Mouse (Mus musculus): Measurements from ENCODE around the gene Olfr1497. TPM values are rescaled to one million over a fixed set of nuclear protein-coding genes. Genes with fewer than 3 reads are reported as not detected.
"Not testable (repeated sequence)": the region's sequence is repeated elsewhere in the genome, so short reads cannot be mapped to it uniquely, and the experiment has no call there.

Olfr1497 gene
- polyA plus RNA-seq (2014; fragmentation: Nextera tagmentation; extraction: Ambion mirVana), result not detected in 2 replicates

DNA sequence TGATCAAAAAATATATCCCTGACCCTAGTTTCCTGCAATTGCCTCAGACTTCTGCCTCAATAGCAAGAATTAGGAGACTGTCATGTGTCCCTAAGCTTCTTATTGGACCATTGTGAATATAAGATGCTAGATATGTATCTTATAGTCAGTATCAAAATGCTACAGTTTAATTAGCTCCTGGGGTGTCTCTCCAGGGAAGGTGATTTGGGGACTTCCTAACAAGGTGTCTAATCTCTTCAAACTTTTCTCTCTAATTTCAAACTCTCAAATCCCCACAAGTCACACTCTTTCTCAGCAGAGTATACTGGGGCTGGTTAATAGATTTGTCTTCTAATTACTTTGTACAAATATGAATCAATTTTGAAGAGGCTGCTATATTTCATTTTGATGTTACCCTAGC is at the start of gene Olfr1497:
TSS of gene Olfr1497 (minus strand) at position 101 of the 400 bp plus-strand sequence.
- Histone ChIP-seq H3K4me2 (replicated peaks; ENCODE audit: low read depth, low read length) (no peak within 1 kb of the TSS), H3K4me1 (ENCODE audit: control insufficient read depth, insufficient read depth, low read length) (no peaks in the 10 kb centered on the region), H3K9ac (replicated peaks; ENCODE audit: low read depth, low read length) (no peak within 1 kb of the TSS), H3K9me3 (ENCODE audit: control insufficient read depth, low read depth, low read length) (no peaks in the 10 kb centered on the region), H3K27ac (ENCODE audit: low read length) (no peak within 1 kb of the TSS), H3K27me3 (ENCODE audit: control insufficient read depth, insufficient read depth, low read length) (no peaks in the 10 kb centered on the region), H3K4me3 (ENCODE audit: low read depth, low read length) (no peak within 1 kb of the TSS), H3K36me3 (ENCODE audit: control insufficient read depth, insufficient read depth, low read length) (no peaks in the 10 kb centered on the region)
- no peak for ATAC-seq (ENCODE audit: insufficient number of reproducible peaks, insufficient read depth, low FRiP score, low read depth)

DNA sequence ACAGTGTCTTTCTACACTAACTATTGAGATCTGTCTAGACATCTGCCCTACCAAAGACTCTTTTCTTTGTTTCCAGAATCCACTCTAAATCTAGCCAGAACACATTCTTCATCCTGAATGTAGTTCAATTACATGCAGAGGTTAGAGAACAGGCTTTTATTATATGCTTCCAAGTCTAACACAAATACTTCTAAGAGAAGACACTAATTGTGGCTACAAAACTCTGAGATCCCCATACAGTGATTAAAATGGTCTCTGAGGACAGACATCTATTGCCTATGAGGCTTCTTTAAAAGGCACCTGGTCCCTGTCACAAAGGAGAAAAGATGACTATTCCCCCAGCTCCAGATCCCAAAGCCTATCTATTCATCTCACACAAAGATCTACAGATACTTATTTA is 32.4 kb upstream of the Olfr1497 start, which contains the start of gene Olfr1500:
TSS of gene Olfr1500 (minus strand) at position 101 of the 400 bp plus-strand sequence.
- H3K36me3 ChIP-seq (ENCODE audit: control insufficient read depth, insufficient read depth, low read length), result no peaks in the 10 kb centered on the region
- no peaks in the 10 kb centered on the region for H3K27me3 ChIP-seq (ENCODE audit: control insufficient read depth, insufficient read depth, low read length)
- no peak within 1 kb of the TSS for H3K9ac ChIP-seq (replicated peaks; ENCODE audit: low read depth, low read length)
- H3K9me3 ChIP-seq (ENCODE audit: control insufficient read depth, low read depth, low read length), result no peaks in the 10 kb centered on the region
- H3K4me2 ChIP-seq (replicated peaks; ENCODE audit: low read depth, low read length), result no peak within 1 kb of the TSS
- H3K4me1 ChIP-seq (ENCODE audit: control insufficient read depth, insufficient read depth, low read length), result no peaks in the 10 kb centered on the region
- H3K4me3 ChIP-seq (ENCODE audit: low read depth, low read length), result no peak within 1 kb of the TSS
- H3K27ac ChIP-seq (ENCODE audit: low read length), result no peak within 1 kb of the TSS
- no peak for ATAC-seq (ENCODE audit: insufficient number of reproducible peaks, insufficient read depth, low FRiP score, low read depth)

DNA sequence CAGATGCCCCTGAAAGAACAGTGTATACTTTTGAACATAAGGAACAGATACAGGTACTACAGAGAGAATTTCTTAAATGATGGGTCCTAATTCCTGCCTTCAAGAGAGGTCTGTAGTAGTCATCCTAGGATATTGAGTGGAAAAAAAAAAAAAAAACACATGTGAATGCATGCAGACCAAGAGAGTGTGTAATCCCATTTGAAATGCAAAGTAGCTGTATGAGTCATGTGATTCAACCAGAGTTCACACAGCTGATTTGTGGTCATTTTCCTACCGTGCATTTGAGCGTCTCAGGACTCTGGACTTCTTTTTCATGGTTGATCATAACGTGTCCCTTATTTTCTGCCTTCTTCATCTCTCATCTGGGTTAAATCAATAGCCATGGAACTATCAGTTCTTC is 30.4 kb upstream of the Olfr1497 start:
- H3K4me1 ChIP-seq (ENCODE audit: control insufficient read depth, insufficient read depth, low read length), result no peaks in the 10 kb centered on the region
- no peaks in the 10 kb centered on the region for H3K27me3 ChIP-seq (ENCODE audit: control insufficient read depth, insufficient read depth, low read length)
- no peaks in the 10 kb centered on the region for H3K36me3 ChIP-seq (ENCODE audit: control insufficient read depth, insufficient read depth, low read length)
- no peak overlapping the region for H3K4me3 ChIP-seq (ENCODE audit: low read depth, low read length)
- H3K9ac ChIP-seq (replicated peaks; ENCODE audit: low read depth, low read length), result no peak overlapping the region
- WGBS, result 80% methylated on average over 3 of the region's 3 CpGs
- H3K9me3 ChIP-seq (ENCODE audit: control insufficient read depth, low read depth, low read length), result no peaks in the 10 kb centered on the region
- H3K27ac ChIP-seq (ENCODE audit: low read length), result no peak overlapping the region
- ATAC-seq (ENCODE audit: insufficient number of reproducible peaks, insufficient read depth, low FRiP score, low read depth), result no peak
- no peak overlapping the region for H3K4me2 ChIP-seq (replicated peaks; ENCODE audit: low read depth, low read length)

DNA sequence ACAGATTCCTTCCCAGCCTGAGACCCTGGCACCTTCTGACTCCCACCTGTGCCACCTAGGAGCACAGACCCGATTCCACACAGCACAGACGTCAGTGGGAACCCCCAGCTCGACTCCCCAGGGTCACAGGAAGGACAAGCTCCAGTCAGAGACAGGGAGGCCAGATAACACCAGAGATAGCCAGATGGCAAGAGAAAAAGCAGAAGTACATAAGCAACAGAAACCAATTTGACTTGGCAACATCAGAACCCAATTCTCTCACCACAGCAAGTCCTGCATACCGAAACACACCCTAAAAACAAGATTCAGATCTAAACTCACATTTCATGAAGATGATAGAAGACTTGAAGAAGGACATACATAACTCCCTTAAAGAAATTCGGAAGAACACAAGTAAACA is 22.8 kb upstream of the Olfr1497 start:
- Histone ChIP-seq H3K36me3 (ENCODE audit: control insufficient read depth, insufficient read depth, low read length) (no peaks in the 10 kb centered on the region), H3K4me1 (ENCODE audit: control insufficient read depth, insufficient read depth, low read length) (no peaks in the 10 kb centered on the region), H3K27me3 (ENCODE audit: control insufficient read depth, insufficient read depth, low read length) (no peaks in the 10 kb centered on the region), H3K4me2 (replicated peaks; ENCODE audit: low read depth, low read length) (no peak overlapping the region), H3K9me3 (ENCODE audit: control insufficient read depth, low read depth, low read length) (no peaks in the 10 kb centered on the region), H3K9ac (replicated peaks; ENCODE audit: low read depth, low read length) (no peak overlapping the region), H3K4me3 (ENCODE audit: low read depth, low read length) (no peak overlapping the region), H3K27ac (ENCODE audit: low read length) (no peak overlapping the region)
- ATAC-seq (ENCODE audit: insufficient number of reproducible peaks, insufficient read depth, low FRiP score, low read depth), result no peak
- WGBS, result 58% methylated on average over 5 of the region's 5 CpGs

DNA sequence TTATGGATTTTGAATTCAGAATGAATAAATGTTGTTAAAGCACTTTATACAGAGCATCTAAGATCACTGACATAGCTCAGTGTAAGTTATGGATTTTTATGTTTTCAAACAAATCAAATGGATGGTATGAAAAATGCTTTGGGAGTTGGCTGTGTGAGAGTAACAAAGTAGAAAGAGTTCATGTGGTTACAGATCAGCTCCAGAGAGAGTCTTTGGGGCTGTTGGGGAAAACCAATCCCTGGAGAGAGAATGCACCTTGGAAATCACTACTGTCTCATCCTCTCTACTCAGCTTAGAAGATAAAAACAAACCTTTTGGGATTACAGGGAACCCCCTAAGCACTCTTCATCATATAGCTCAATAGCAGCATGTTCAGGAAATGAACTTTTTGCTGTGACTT is 21.3 kb upstream of the Olfr1497 start, which contains the start of gene Olfr1499:
TSS of gene Olfr1499 (minus strand) at position 101 of the 400 bp plus-strand sequence.
- Histone ChIP-seq H3K4me1 (ENCODE audit: control insufficient read depth, insufficient read depth, low read length) (no peaks in the 10 kb centered on the region), H3K9ac (replicated peaks; ENCODE audit: low read depth, low read length) (no peak within 1 kb of the TSS), H3K36me3 (ENCODE audit: control insufficient read depth, insufficient read depth, low read length) (no peaks in the 10 kb centered on the region), H3K27me3 (ENCODE audit: control insufficient read depth, insufficient read depth, low read length) (no peaks in the 10 kb centered on the region), H3K27ac (ENCODE audit: low read length) (no peak within 1 kb of the TSS), H3K4me2 (replicated peaks; ENCODE audit: low read depth, low read length) (no peak within 1 kb of the TSS), H3K4me3 (ENCODE audit: low read depth, low read length) (no peak within 1 kb of the TSS), H3K9me3 (ENCODE audit: control insufficient read depth, low read depth, low read length) (no peaks in the 10 kb centered on the region)
- no peak for ATAC-seq (ENCODE audit: insufficient number of reproducible peaks, insufficient read depth, low FRiP score, low read depth)

DNA sequence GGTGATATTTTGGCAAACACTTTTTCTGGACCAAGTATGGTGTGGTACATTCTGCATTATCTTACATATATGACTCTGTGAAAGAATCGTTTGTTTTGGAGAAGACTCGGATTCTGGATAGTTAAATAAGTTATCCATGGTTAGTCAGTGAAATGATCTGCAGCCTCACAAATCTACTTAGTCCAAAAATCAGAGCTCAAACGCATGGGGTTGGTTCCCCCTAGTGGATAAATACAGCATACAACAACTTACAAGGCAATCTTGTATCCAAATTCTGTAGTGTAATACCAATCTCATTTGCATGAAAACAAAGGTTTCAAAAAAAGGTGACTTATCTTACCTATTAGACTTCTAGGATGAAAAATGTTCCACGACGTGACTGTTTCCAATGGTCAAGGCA is 20.8 kb upstream of the Olfr1497 start:
- H3K4me3 ChIP-seq (ENCODE audit: low read depth, low read length), result no peak overlapping the region
- no peak for ATAC-seq (ENCODE audit: insufficient number of reproducible peaks, insufficient read depth, low FRiP score, low read depth)

DNA sequence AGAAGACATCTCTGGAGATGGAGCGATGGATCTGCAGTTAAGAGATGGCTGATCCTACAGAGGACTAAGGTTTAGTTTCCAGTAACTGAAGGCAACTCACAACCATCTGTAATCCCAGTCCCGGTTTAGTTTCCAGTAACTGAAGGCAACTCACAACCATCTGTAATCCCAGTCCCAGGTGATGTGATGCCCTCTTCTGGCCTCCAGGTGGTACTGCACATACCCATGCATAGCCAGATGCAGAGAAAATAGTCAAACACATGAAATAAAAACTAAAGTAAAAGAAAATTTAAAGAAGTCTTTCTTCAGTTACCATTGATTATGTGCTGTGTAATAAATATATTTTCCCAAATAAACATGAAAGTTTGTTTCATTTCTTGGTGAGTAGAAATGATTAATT is 14.8 kb upstream of the Olfr1497 start:
- WGBS, result 53% methylated on average over 2 of the region's 2 CpGs
- no peak overlapping the region for H3K4me2 ChIP-seq (replicated peaks; ENCODE audit: low read depth, low read length)

More for the DNA sequence above, 20.8 kb upstream of the Olfr1497 start:
- Histone ChIP-seq H3K27ac (ENCODE audit: low read length) (no peak overlapping the region), H3K9me3 (ENCODE audit: control insufficient read depth, low read depth, low read length) (no peaks in the 10 kb centered on the region), H3K4me2 (replicated peaks; ENCODE audit: low read depth, low read length) (no peak overlapping the region), H3K36me3 (ENCODE audit: control insufficient read depth, insufficient read depth, low read length) (no peaks in the 10 kb centered on the region), H3K9ac (replicated peaks; ENCODE audit: low read depth, low read length) (no peak overlapping the region), H3K4me1 (ENCODE audit: control insufficient read depth, insufficient read depth, low read length) (no peaks in the 10 kb centered on the region), H3K27me3 (ENCODE audit: control insufficient read depth, insufficient read depth, low read length) (no peaks in the 10 kb centered on the region)
- 29% methylated on average over 5 of the region's 5 CpGs for WGBS

DNA sequence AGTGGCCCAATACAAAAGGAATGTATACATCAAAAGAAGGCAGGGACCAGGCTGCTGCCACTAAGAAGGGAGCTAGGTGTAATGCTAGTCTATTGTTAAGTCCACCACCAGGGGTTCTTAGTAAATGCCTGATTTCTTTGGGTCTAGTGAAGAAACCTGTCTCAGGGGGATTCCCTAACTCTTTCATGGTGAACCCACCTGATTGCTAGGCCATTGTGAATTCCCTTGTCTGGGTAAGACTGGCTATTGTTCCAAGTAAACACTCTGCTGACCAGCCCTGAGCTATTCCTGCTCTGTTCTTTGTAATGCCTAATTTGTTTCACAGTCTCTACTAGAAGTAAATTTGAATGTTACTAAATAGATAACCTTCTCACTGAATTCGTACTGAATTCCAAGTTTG is 7.5 kb upstream of the Olfr1497 start:
- not testable (repeated sequence) for H3K9ac ChIP-seq (replicated peaks; ENCODE audit: low read depth, low read length); ATAC-seq (ENCODE audit: insufficient number of reproducible peaks, insufficient read depth, low FRiP score, low read depth); H3K27me3 ChIP-seq (ENCODE audit: control insufficient read depth, insufficient read depth, low read length); H3K4me2 ChIP-seq (replicated peaks; ENCODE audit: low read depth, low read length); H3K9me3 ChIP-seq (ENCODE audit: control insufficient read depth, low read depth, low read length); H3K27ac ChIP-seq (ENCODE audit: low read length); H3K36me3 ChIP-seq (ENCODE audit: control insufficient read depth, insufficient read depth, low read length); H3K4me3 ChIP-seq (ENCODE audit: low read depth, low read length); H3K4me1 ChIP-seq (ENCODE audit: control insufficient read depth, insufficient read depth, low read length)
- WGBS, result 69% methylated on average over 1 of the region's 1 CpGs

More for the DNA sequence above, 14.8 kb upstream of the Olfr1497 start:
- Histone ChIP-seq H3K27ac (ENCODE audit: low read length) (no peak overlapping the region), H3K9ac (replicated peaks; ENCODE audit: low read depth, low read length) (no peak overlapping the region), H3K27me3 (ENCODE audit: control insufficient read depth, insufficient read depth, low read length) (no peaks in the 10 kb centered on the region), H3K36me3 (ENCODE audit: control insufficient read depth, insufficient read depth, low read length) (no peaks in the 10 kb centered on the region), H3K4me1 (ENCODE audit: control insufficient read depth, insufficient read depth, low read length) (no peaks in the 10 kb centered on the region), H3K9me3 (ENCODE audit: control insufficient read depth, low read depth, low read length) (no peaks in the 10 kb centered on the region), H3K4me3 (ENCODE audit: low read depth, low read length) (no peak overlapping the region)
- no peak for ATAC-seq (ENCODE audit: insufficient number of reproducible peaks, insufficient read depth, low FRiP score, low read depth)

DNA sequence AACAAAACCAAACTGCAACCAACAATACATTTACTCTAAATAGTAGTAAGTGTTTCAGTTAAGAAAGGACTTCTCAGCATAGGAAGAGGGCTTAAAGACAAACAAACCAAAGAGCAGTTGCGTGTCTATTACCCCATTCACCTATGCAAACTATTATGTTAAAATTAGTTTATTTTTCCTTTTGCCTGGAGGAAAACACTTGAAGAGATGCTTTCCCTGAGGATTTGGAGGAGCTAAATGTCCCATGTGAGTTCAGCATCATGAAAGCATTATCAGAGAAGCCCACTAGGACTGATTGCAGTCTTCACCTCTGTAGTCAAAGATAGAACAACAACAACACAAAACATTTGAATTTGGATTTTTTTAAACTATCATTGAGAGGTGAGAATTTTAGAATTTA is 20.4 kb downstream of the Olfr1497 start, which contains the start of gene Olfr1496:
TSS of gene Olfr1496 (plus strand) at position 301 of the 400 bp plus-strand sequence.
- no peak within 1 kb of the TSS for H3K4me2 ChIP-seq (replicated peaks; ENCODE audit: low read depth, low read length)
- no peak within 1 kb of the TSS for H3K4me3 ChIP-seq (ENCODE audit: low read depth, low read length)
- no peak within 1 kb of the TSS for H3K27ac ChIP-seq (ENCODE audit: low read length)
- H3K27me3 ChIP-seq (ENCODE audit: control insufficient read depth, insufficient read depth, low read length), result no peaks in the 10 kb centered on the region
- WGBS, result 78% methylated on average over 1 of the region's 1 CpGs
- H3K36me3 ChIP-seq (ENCODE audit: control insufficient read depth, insufficient read depth, low read length), result no peaks in the 10 kb centered on the region
- H3K4me1 ChIP-seq (ENCODE audit: control insufficient read depth, insufficient read depth, low read length), result no peaks in the 10 kb centered on the region
- no peak for ATAC-seq (ENCODE audit: insufficient number of reproducible peaks, insufficient read depth, low FRiP score, low read depth)
- H3K9me3 ChIP-seq (ENCODE audit: control insufficient read depth, low read depth, low read length), result no peaks in the 10 kb centered on the region
- H3K9ac ChIP-seq (replicated peaks; ENCODE audit: low read depth, low read length), result no peak within 1 kb of the TSS
